Mouse (Mus musculus) right cerebral cortex, adult 2 months (tissue): ENCODE data around the gene Rnase1.

Source experiments
- DNase-seq, 2 experiments: peaks; one replicate each; pipeline ENCODE4 v3.0.0; 2021 to 2022; ENCODE audit warnings: low spot score in 2 of 2

The Rnase1 gene

GRCm38 (mm10) chr14:51142119-51142518 lies 4.5 kb downstream of the Rnase1 start:
- no peak for DNase-seq

DNA sequence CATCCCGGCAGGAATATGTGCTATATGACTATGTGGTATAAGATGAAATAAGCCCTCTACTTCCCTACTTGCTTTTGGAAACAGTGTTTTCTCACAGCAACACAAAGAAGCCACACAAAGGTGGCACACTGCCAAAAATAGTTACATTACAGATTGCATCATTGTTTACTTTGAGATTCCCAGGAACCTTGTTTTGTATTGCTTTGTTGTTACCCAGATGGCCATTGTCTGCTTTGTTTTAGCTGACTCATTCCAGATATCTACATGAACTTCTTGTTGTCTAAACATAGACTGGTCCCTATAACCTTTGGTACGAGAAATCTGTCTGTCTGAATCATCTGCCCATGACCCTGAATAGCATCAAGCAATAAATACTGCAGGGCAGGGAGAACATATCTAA lies 6.2 kb downstream of the Rnase1 start:
- no peak for DNase-seq

- DNase-seq, result no peak
Observed at GRCm38 (mm10) chr14:51132372-51132771, 14.2 kb downstream of the Rnase1 start.

DNA sequence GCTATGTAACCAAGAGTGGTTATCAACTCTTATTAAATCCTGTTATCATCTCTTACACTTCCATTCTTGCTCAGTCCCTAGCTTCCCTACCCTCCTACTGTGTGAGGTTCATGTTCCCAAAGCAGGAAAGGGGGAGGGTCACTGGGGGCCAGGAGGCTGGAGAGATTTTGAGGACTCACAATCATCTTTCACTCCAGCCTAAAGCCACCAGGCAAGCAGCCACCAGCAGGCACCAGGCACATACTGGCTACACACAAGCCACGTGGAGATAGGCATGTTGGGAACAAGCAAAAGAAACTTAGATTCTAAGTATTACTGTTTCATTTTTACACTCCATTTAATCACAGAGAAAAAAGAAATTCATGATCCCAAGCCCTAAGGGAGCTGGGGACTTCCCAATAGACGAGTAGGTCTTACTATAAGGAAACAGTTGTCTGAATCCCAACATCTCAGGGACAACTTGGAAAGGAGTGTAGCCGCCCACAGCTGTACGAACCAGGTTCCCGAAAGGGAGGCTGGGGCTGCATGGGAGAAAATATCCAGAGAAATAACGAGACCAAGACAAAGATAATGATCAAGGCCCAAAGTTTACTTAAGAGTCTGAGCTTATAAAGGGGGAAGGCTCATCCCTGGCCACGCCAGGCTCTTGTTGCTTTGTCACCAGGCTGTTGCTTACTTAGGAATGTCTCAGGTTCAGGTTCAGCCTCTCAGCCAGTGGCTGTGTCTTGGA lies 15.3 kb downstream of the Rnase1 start:
- DNase-seq, result no peak

- no peak for DNase-seq
Observed at GRCm38 (mm10) chr14:51130315-51130940, 16.2 kb downstream of the Rnase1 start.

DNA sequence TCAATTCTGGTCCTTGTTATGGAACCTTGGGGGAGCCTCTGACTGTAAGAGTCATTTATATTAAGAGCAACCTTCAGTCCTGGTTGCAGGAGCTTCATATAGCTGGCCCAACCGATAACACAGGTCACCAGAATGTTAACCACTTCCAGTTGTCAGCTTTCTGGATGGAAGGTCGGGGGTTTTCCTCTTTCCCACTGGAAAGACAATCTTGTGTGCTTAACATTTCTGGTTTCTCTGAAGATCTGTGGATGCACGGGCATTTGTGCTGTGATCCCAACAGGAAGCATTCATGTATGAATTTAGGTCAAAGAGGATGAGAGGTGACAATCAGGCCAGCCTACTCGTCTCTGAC lies 17.0 kb downstream of the Rnase1 start:
- DNase-seq, result no peak

- no peak for DNase-seq
Observed at GRCm38 (mm10) chr14:51128775-51129623, 17.6 kb downstream of the Rnase1 start.

GRCm38 (mm10) chr14:51127648-51128258 lies 18.8 kb downstream of the Rnase1 start:
- no peak for DNase-seq

DNA sequence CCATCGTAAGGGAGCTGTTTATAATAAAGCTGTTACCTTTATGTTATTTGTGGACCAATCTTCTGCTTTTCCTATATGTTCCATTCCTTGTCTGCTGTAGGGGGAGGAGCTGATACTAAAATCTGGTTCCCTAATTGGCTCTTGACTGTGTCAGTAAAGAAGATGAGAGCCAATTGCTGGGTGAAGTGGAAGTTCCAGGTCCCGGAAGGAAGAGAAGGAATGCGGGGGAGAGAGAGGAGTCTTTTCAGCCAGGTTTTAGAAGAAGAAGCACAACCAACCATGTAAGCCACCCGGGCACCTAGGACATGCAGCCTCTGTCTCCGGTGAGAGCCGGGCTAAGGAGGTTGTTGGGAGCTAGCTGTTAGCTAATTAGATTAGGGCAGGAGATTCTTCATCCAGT lies 20.9 kb downstream of the Rnase1 start:
- DNase-seq, result no peak

DNA sequence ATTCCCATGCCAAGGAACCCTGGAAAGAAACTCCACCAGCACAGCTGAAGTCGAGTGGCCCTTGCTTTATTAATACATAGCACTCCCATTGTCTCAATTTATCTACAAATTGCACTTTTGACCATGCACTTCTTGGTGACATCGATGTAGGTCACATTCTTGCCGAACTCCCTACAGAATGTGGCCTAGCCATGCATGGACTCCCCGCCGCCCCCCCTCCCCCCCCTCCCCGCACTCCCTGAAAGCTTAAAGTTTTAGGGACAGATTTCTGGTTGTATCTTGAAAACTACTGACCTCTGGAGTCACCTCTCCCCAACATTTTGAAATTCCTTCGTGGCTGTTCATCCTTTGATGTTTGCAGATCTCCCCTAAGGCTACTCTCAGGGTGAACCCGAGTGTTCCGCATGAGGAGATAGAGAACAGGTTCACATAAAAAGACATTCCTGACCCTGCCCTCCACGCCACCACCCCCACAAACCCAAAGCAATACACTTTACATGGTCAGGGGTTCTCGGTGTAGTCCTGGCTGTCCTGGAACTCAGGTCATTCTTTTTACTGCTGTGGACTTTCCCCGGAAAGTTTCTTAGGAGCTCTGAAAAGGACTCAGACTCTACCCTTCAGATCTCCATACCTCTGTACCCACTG lies 32.5 kb downstream of the Rnase1 start, which contains the start of gene Eddm3b:
TSS of gene Eddm3b (plus strand) at position 511 of the 645 bp plus-strand sequence.
- DNase-seq, result no peak

DNA sequence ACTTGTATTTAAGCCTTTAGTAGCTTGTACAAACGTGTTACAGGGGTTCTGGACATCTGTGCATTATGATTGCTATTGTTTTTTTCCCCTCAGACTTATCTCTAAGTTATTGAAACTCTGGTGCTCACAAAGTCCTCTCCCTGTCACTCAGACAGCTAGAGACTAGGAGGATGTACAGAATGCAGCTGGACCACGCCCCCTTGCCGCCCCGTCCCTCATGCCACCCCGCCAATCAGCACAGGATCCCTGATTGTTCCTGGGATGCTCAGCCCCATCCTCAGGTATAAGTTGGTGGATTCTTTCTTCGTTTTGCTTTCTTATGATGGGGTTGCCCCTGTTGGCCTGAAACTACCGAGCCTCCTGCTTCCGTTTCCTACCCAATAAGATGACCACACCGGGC lies 33.1 kb downstream of the Rnase1 start:
- DNase-seq, result no peak

DNA sequence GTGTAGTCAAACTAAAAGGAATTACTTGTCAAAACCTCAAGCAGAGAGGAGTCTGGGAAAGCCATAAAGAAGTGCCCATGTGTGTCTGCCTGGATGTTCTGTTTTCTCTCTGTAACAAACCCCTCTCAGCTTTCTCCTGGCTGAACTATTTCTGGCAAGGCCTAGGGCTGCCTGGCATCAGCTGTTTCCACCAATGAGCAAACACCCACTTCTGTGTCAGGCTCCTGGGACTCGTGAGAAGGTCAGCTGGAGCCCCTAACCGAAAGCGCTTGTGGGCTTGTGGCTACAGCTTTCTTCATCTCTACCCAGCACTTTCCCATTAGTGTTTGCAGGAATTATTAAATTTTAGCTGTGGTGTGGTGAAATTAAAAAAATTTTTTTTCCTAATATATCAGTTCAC lies 34.6 kb downstream of the Rnase1 start:
- no peak for DNase-seq

DNA sequence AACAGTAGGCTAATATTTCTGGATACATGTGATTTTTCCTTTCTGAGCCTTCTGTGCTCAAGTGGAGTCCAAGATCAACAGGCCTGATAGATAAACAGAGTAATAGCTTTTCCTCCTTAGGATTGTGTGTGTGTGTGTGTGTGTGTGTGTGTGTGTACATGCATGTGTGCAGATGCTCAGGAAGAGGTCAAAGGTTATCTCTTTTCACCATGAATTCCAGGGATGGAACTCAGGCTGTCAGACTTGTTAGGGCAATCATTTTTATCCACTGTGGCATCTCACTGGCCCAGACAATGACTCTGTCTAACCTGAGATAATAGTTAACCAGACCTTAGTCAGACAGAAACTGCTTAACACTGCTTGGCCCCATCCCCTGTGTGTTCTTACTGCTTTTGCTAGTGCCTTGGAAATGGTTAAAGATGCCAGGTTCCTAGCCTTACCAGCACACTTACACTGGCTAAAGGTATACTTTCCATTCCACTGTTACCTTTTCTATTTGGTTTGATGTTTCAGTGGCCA lies 40.1 kb downstream of the Rnase1 start:
- no peak for DNase-seq

DNA sequence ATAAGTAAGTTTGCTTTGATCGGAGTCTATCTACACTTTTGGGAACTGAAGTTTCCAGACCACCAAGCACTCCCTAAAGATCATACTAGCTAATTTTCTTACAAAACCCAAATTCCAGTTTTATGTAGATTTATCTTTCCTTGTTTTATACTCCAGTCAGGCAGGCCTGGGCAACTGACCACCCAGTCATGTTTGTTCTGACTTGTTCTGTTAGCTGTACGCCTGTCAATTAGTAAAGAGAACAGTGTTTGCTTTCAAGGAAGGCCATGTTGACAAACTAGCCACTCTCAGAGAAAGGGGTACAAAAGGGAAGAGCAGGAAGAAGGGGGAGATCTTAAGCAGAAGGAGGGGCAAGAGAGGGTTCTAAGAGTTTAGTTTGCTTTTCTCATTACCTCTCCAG lies 42.2 kb downstream of the Rnase1 start:
- no peak for DNase-seq

DNA sequence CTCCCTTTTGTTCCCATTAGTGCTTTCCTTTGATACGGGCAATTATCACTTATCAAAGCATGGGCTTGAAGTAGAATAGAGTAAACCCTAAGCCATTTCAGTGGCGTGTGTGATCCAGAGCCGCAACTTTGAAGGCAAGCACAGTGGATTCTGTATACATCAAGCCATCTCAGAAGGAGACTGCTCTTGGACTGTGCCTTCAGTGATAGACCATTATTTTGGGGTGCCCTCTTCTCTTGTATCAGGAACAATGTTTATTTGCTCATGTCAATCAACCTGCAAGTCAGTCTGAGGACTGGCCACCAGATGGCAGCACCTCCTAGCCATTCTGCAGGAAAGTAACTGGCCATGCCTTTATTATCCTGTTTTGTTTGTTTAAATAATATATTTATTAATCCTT lies 43.4 kb downstream of the Rnase1 start:
- peak; percentile 82 to 83 for DNase-seq

- no peak for DNase-seq
Observed at GRCm38 (mm10) chr14:51101284-51101683, 45.3 kb downstream of the Rnase1 start.

- DNase-seq, result no peak
Observed at GRCm38 (mm10) chr14:51098921-51099320, 47.7 kb downstream of the Rnase1 start.

DNA sequence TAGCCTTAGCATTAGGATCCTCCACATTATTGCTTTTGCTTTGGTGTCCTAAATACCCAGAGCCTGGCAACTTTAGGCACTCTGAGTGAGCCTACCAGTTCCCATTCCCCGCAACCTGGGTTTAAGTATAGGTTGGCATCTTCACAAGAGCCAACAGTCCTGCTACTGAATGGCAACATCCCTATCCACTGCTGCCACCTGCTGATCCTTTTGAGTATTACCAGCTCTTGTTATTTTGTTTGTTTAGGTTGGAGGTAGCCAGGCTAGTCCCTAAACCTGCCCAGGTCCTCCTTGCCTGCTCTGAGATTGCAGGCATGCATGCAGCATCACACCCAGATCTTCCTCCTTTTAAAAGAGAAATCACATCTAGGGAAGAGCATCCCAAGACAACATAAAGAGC lies 48.3 kb downstream of the Rnase1 start:
- DNase-seq, result peak; percentile 90 to 95

DNA sequence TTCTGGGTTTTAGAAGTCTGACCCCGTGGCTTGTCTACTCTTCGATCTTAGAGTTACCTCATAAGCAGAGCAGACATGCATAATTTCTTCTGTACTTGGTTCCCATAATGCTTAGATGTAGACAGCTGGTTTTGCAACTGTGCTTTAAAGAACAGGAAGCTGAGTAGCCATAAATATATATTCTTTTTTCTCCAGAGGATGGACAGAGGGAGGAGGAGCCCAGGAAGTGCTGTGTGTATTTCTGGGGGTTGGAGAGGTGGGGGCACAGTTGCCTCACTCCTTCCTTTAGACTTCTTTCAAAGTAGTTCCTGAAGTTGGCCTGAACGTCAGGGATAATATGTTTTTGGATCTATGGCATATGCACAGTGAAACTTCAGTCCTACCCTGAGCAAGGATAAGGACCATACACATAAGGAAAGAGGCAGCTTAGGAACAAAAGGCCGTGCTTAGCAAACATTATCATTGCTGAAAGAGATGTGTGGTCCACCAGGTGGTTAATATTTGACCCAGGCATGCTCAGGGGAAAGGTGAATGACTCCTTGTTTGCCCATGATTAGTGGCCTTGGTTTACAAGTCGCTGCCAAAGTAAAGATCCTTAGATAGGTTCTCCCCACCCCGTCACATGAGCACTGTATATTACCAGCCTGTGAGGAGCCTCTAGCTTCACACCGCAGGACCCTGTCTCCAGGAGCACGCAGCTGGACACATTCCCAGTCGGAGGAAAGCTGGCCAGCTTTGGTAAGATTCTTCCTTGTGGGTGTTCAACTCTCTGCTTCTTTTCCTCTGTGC lies 50.7 kb downstream of the Rnase1 start:
- DNase-seq, result no peak
